Mouse (Mus musculus) adrenal gland, postnatal 25 days (tissue): ENCODE measurements around the gene Foxi1. TPM values are rescaled to one million over a fixed set of nuclear protein-coding genes. Genes with fewer than 3 reads are reported as not detected.
"Not testable (repeated sequence)": the region's sequence is repeated elsewhere in the genome, so short reads cannot be mapped to it uniquely, and the experiment has no call there.

ENCODE experiments used
- DNase-seq: peaks from one replicate; pipeline ENCODE4 v3.0.0; 2021; ENCODE audit warnings: mixed read lengths
- long read RNA-seq: library from polyadenylated mRNA; stranded (forward); transcript quantifications from one replicate; pipeline ENCODE4 v2.0.0, GENCODE M21; 2021
- total RNA-seq: library from RNA; stranded (reverse); gene quantifications from 2 replicates; pipeline ENCODE4 v1.2.3, GENCODE M21; 2021

Gene Foxi1
- not detected in 2 replicates for total RNA-seq
- long read RNA-seq: 0 reads

DNA sequence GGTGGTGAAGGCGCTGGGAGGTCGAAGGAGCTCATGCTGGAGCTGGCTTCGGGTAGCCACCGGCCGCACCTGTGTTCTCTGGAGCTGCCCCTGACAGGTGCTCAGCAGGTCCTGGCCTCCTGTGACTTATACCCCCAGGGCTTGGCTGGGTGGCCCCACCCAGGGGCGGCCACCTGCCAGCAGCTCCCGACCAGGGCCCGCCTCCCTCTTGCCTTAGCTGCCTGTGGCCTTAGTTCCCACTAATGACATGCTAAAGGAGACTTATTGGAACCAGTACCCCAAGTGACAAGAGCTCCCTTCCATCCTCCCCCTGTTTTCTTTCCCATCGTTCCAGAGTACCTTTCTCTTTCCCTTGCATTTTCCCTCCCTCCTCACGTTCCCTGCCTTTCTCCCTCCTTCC is at the start of gene Foxi1:
TSS of gene Foxi1 (minus strand) at position 101 of the 400 bp plus-strand sequence.
- no peak for DNase-seq

DNA sequence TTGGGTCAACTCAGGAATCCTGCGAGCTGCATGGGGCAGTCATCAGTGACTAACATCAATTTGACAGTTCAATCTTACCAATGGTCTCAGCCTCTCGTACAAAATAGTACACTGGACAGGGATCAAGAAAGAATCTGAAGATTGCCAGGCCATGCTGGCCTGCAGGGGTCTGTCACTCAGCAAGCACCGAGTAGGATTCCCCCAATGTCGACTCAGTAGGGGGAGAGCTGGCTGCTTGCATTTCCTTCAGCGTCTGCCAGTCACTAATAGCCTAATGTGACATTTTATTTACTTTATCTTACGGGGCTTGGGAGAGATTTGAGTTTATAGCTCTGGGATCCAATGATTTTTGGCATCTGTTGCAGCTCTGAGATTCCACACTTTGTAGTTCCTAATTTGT is 35.1 kb upstream of the Foxi1 start:
- no peak for DNase-seq

- DNase-seq: no peak
Measured at GRCm38 (mm10) chr11:34240252-34240651, 32.4 kb upstream of the Foxi1 start.

- DNase-seq: peak; percentile 40
Measured at GRCm38 (mm10) chr11:34239691-34240090, 31.8 kb upstream of the Foxi1 start.

DNA sequence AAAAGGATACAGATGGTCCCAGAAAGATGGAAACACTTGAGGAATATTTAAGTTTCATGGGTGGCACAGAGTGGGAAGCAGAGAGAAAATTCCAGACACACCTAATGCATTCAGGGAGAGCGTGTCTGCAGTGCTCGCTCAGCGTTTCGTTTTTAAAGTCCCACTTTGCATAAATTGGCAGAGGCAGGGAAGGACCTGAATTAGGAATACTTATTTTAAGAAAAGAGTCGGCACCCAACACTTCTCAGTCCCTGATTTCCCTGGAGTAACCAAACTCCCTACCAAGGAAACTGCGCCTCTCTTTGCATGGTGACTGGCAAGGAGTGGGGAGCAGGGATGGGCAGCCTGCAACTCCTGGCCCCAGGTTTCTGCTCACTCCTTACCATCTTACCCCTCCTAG is 29.0 kb upstream of the Foxi1 start:
- no peak for DNase-seq

- peak; percentile 49 for DNase-seq
Measured at GRCm38 (mm10) chr11:34236091-34236759, 28.3 kb upstream of the Foxi1 start.

DNA sequence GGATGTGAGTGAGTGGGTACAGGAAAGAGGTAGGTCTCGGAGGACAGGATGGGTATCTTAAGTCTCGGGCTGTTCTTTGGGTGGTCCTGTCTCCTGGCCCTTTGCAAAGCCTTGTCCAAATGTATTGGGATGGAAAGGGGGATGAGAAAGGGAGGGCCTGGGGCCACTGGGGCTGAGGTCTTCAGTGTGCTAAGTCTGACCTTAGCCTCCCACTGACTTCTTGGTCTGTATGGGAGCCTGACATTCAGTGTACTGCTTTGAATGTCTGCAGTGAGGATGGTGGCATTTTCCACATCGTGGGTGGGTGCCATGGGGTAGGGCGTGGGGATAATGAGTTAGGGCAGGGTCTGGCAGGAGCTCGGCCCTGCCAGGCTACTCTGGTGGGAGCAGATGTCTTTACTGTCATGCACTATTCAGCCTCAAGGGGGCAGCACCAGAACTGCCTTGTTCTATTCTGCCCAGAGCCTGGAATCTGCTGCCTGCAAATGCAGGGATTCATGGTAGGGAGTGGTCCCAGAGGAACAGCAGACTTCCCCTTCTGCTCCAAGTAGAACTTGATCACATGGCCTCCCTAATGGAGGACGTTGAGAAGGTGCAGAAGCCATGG is 21.0 kb upstream of the Foxi1 start:
- peak; percentile 63 for DNase-seq

DNA sequence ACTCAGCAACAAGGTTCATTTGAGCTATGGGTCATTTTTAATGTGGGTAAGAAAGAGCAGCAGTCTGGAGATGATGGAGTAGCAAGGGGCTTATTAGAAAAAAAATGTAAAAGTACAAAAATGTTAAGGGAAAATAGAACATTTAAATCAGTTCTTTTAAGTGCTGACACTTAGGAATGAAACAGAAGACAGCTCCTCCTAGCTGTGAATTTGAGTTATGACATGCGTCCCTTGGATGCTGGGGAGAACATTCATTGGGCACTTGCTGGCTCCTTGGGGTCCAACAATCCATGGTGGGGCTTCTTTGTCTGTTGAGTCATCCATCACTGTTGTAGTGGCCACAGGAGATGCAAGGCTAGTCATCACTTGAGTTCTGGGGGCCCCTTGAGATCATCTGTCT is 19.3 kb upstream of the Foxi1 start:
- DNase-seq: no peak

DNA sequence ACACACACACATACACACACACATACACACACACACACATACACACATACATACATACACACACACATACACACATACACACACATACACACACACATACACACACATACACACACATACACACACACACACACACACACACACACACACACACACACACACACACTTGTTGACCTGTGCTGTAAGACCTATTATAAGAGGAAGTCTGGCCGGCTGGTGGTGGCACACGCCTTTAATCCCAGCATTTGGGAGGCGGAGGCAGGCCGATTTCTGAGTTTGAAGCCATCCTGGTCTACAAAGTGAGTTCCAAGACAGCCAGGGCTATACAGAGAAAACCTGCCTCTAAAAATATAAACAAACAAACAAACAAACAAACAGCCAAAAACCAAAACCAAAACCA is 12.7 kb upstream of the Foxi1 start:
- DNase-seq: not testable (repeated sequence)

- DNase-seq: peak; percentile 18
Measured at GRCm38 (mm10) chr11:34212853-34213252, 5.0 kb upstream of the Foxi1 start.

DNA sequence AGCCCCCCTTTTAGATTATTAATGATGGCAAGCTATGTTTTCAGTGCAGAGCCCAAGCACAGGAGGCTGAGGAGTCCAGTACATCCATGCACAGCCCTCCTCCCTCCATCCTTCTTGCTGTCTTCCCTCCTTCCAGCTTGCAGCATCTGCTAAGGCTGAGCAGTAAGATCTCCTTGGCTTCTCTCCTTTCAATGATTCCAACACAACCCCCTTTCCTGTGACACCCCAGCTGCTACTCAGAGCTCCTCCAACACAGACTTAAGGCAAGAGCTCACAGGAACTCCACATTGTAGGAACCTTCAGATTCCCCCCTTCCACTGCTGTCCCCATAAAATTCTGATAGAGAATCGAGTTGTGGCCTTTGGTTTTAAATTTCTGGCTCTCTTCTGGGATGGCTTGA is 5.1 kb downstream of the Foxi1 start:
- DNase-seq: no peak

DNA sequence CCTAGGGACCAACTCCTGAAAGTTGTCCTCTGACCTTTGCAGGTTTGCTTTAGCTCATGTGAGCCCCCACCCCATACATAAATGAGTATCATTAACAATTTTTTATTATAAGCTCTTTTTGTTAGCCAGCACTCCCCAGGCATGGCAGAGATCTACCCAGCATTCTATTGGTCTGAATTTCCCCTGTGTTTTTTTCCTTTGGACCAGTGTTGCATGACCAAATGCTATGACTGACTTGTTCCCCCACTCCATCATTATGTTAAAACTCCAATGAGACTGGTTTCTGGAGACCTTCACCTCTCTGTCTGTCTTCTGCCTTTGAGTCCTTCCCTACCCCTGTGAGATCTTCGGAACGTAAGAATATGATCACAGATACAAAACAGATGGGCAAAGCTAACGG is 12.7 kb downstream of the Foxi1 start:
- no peak for DNase-seq

DNA sequence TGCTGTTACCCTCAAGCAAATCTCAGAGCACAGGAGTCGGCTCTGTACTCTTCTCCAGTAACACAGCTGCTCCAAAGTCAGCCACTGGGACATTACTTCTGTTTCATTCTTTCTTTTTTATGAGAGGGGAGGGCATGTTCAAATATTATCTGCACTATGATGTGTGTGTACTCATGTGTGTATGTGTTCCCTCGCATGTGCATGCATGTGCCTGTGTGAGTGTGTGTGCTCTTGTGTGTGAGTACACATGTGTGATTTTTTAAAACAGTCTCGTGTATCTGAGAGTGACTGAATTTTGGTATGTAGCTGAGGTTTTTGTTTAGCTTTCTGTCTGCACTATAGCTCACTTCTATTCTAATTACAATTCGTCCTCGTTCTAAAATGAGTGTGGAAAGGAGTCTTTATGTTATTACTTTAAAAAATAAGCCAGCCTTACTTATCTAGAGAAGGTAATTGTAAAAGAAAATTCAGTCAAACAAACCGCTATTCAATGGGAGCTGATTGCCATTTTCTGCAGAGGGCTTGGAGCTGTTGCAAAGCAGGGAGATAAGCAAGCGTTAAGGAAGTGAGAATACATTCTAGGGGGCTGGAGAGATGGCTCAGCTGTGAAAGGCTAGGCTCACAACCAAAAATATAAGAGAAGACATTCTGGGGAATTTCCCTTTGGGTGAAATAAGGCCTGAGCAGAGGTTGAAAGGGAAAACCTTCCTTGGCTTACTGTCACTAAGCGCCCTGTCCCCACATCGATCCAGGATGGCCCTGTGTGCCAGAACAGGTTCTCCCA is 13.5 kb downstream of the Foxi1 start:
- no peak for DNase-seq

DNA sequence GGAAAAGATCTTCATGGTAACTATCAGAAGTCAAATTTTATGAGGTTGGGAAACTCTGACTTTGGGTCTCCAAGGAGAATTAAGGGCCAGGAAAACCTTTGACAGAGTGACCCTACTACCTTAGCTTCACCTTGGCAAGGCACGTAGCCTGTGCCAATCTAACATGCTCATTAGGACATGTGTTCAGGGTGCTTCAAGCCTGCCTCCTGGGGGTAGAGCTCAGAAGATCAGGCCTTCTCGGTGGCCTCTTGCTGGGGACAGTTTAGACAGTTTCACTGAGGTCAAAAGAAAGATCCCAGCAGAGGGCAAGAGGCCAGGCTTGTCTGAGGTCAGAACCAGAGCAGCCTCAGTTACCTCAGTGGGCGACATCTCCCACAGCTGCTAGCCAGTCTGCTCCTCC is 14.2 kb downstream of the Foxi1 start:
- DNase-seq: no peak

DNA sequence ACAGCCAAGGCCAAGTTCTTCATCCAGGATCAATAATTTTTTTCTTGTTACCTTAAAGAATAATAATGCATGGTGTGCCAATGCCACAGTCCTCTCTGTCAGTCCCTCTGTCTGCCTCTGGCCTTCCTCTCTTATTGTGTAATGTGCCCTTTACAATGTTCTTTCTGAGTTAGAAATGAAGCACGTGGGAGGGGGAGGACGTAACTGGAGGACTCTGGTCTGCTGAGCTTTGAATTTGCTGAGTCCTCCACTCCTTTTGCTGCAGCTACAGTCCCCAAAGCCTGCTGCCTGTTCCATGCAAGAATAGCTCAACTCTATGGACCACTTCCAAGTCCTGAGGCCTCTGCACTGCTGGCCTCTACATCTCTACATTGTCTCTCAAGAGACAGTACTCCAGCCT is 23.6 kb downstream of the Foxi1 start:
- no peak for DNase-seq

- peak; percentile 27 for DNase-seq
Measured at GRCm38 (mm10) chr11:34181214-34182117, 26.4 kb downstream of the Foxi1 start.

- DNase-seq: no peak
Measured at GRCm38 (mm10) chr11:34178752-34179151, 29.1 kb downstream of the Foxi1 start.

DNA sequence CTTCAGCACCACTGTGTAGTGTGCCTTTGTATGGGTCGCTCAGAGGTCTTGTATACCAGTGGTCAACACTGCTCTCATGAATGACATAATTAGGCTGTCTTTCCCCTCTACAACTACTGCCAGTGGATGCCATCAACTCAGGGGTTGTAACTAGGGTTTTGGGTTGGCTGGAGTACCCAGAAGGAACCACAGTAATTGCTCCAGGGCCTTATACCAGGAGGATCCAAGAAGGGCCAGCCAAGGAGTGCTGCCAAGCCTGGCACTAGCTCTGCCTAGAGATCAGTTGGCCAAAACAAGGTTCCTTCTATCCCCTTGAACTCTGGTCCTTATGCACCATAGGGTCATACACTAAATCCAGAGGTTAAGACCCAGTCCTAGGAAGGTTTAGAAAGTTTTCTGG is 31.5 kb downstream of the Foxi1 start:
- DNase-seq: no peak

DNA sequence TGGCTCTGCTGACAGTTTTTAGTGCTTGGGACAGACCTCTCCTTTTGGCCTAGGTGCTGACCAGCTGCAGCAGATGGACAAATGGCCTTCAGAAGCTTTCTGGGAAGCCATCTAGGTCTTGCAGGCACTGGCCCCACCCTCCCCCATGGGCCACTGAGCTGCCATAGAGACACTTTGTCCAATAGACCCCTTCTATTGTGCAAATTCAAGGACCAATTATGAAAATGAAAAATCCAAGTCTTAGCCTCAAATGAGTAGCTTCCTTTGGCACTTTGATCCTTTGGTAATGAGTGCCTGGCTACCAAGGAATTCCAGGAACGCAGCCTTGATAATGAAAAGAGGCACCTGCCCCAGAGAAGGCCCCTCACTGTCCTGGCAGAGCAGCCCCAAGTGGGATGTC is 36.7 kb downstream of the Foxi1 start:
- no peak for DNase-seq

- no peak for DNase-seq
Measured at GRCm38 (mm10) chr11:34169464-34169894, 38.4 kb downstream of the Foxi1 start.

DNA sequence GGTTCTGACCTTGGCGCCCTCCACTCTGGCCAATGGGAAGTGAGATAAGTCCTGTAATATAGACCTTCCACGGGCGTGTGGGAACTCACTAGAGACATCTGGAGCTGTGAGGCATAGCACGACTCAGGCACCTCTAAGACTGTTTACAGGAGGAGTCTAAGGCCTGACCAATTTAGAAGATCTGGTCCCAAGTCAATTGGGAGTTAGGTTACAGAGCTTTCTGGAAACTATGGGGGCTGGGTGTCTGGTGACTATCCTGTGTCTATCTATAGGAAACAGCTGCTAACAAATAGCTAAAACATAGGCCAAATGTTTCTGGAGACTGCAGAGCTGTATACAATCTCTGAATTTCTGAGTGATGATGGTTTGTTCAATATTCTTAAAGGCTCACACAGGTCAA is 41.5 kb downstream of the Foxi1 start:
- DNase-seq: no peak

GRCm38 (mm10) chr11:34165278-34165677 is 42.6 kb downstream of the Foxi1 start:
- DNase-seq: no peak
